Mouse (Mus musculus) activated CD4-positive, CD25-positive, alpha-beta regulatory T cell (primary cell): Measurements from ENCODE around the gene Gm11239. TPM values are rescaled to one million over a fixed set of nuclear protein-coding genes. Genes with fewer than 3 reads are reported as not detected.

ENCODE experiments used
- polyA plus RNA-seq, 2 experiments: library from polyadenylated mRNA; unstranded; fragments of 100-300 nt; shearing (Covaris generic); gene quantifications; one replicate each; pipeline ENCODE4 v1.2.1; 2017

The Gm11239 gene
- not detected for polyA plus RNA-seq

DNA sequence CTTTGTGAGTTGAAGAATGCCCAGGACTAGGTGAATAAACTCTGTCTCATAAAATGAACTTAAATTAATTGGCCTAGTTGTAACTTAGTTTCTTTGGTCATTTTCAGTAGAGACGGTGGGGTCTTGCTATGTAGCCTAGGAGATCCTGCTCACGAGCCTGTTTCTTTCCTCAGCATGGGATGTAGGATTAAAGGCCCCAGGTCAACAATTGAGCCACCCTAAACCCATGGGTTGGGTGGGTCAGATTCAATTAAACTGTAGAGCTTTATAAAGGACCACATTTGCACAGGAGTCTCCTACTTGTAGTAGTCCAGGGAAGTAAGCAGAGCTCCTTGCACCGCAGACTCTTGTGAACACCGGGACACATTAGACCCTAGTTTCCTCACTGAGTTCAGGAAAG, at the start of gene Gm11239:
Gm11239 (plus strand) TSS at position 301 of the 400 bp plus-strand sequence.

GRCm38 (mm10) chr4:73622684-73623083, 45.5 kb upstream of the Gm11239 start, which contains the start of gene Gm11237:
Gene Gm11237 (plus strand): TSS chr4:73622984.

DNA sequence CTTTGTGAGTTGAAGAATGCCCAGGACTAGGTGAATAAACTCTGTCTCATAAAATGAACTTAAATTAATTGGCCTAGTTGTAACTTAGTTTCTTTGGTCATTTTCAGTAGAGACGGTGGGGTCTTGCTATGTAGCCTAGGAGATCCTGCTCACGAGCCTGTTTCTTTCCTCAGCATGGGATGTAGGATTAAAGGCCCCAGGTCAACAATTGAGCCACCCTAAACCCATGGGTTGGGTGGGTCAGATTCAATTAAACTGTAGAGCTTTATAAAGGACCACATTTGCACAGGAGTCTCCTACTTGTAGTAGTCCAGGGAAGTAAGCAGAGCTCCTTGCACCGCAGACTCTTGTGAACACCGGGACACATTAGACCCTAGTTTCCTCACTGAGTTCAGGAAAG, 30.3 kb upstream of the Gm11239 start, which contains the start of gene Gm11236:
Gm11236 (plus strand) TSS at position 301 of the 400 bp plus-strand sequence.

GRCm38 (mm10) chr4:73683216-73683615, 15.1 kb downstream of the Gm11239 start, which contains the start of gene Gm428:
Gene Gm428 (plus strand): TSS chr4:73683516.

Other genes starting within 250 kb of the Gm11239 start
- not detected for gene Gm11238, start 60.5 kb upstream of the Gm11239 start, polyA plus RNA-seq
- not detected for gene Gm11237, start 45.4 kb upstream of the Gm11239 start, polyA plus RNA-seq
- gene Gm11236, start 30.2 kb upstream of the Gm11239 start, polyA plus RNA-seq = under 1 TPM in 1 of 2 experiments, not detected in 1; 0.22 TPM
- gene Gm428, start 15.2 kb downstream of the Gm11239 start, polyA plus RNA-seq = not detected
- gene Rasef, start 122.6 kb downstream of the Gm11239 start, polyA plus RNA-seq = under 1 TPM in 1 of 2 experiments, not detected in 1; 0.22 TPM
- not detected for gene Gm11758, start 207.9 kb downstream of the Gm11239 start, polyA plus RNA-seq
- gene Gm11757, start 222.8 kb downstream of the Gm11239 start, polyA plus RNA-seq = not detected
- gene Gm13871, start 237.6 kb downstream of the Gm11239 start, polyA plus RNA-seq = not detected